Mouse (Mus musculus): ENCODE results near the gene Bpi.

Bpi gene

GRCm38 (mm10) chr2:158243129-158243870 is 14.6 kb upstream of the Bpi start:
- DNase-seq = peak; percentile 29 to 37

GRCm38 (mm10) chr2:158245072-158245817 is 12.6 kb upstream of the Bpi start:
- no peak for DNase-seq

- DNase-seq = no peak
These were observed 10.0 kb upstream of the Bpi start for GRCm38 (mm10) chr2:158247852-158248251.

- no peak for DNase-seq
These were observed 9.6 kb upstream of the Bpi start for GRCm38 (mm10) chr2:158248318-158248717.

- no peak for DNase-seq
These were observed 7.3 kb upstream of the Bpi start for GRCm38 (mm10) chr2:158250558-158250957.

GRCm38 (mm10) chr2:158253806-158254205 is 4.1 kb upstream of the Bpi start:
- DNase-seq = no peak

GRCm38 (mm10) chr2:158256894-158257293 is 1.0 kb upstream of the Bpi start:
- DNase-seq = no peak

- peak; percentile 74 to 79 for DNase-seq
These were observed 887 bp downstream of the Bpi start for GRCm38 (mm10) chr2:158258781-158259180.

- no peak for DNase-seq
These were observed 1.6 kb downstream of the Bpi start for GRCm38 (mm10) chr2:158259498-158259897.

GRCm38 (mm10) chr2:158264877-158265276 is 7.0 kb downstream of the Bpi start:
- no peak for DNase-seq

GRCm38 (mm10) chr2:158270017-158270416 is 12.1 kb downstream of the Bpi start:
- no peak for DNase-seq

GRCm38 (mm10) chr2:158273646-158274045 is 15.8 kb downstream of the Bpi start:
- no peak for DNase-seq

- DNase-seq = no peak
These were observed 17.5 kb downstream of the Bpi start for GRCm38 (mm10) chr2:158275349-158275748.

- DNase-seq = no peak
These were observed 17.9 kb downstream of the Bpi start for GRCm38 (mm10) chr2:158275811-158276210.

GRCm38 (mm10) chr2:158276451-158276850 is 18.6 kb downstream of the Bpi start:
- DNase-seq = no peak

- DNase-seq = no peak
These were observed 19.0 kb downstream of the Bpi start for GRCm38 (mm10) chr2:158276878-158277277.

- no peak for DNase-seq
These were observed 21.8 kb downstream of the Bpi start for GRCm38 (mm10) chr2:158279656-158280055.

GRCm38 (mm10) chr2:158281497-158282205 is 23.8 kb downstream of the Bpi start:
- DNase-seq = no peak

GRCm38 (mm10) chr2:158283136-158283535 is 25.2 kb downstream of the Bpi start:
- DNase-seq = peak; percentile 31 to 41

- DNase-seq = no peak
These were observed 25.9 kb downstream of the Bpi start for GRCm38 (mm10) chr2:158283771-158284170.

- peak; percentile 57 to 67 for DNase-seq
These were observed 26.7 kb downstream of the Bpi start for GRCm38 (mm10) chr2:158284571-158284970.

- DNase-seq = no peak
These were observed 27.8 kb downstream of the Bpi start for GRCm38 (mm10) chr2:158285655-158286054.

GRCm38 (mm10) chr2:158295700-158296099 is 37.8 kb downstream of the Bpi start:
- no peak for DNase-seq

GRCm38 (mm10) chr2:158299203-158299602 is 41.3 kb downstream of the Bpi start:
- DNase-seq = no peak
